Mouse (Mus musculus) embryonic fibroblast, embryonic 13.5 days (primary cell): ENCODE measurements around the gene Ncbp3.

Source experiments
- CTCF ChIP-seq: IDR thresholded peaks from 2 replicates; pipeline ENCODE4 v1.5.1; 2011; ENCODE audit warnings: mild to moderate bottlenecking, control low read depth, low read length, moderate library complexity, borderline replicate concordance; ENCODE audit not compliant: insufficient read depth
- POLR2A ChIP-seq: IDR thresholded peaks from 2 replicates; pipeline ENCODE4 v1.6.1; 2011; ENCODE audit warnings: low read depth, mild to moderate bottlenecking, control low read depth, low read length, moderate library complexity

GRCm38 (mm10) chr11:73084303-73084702 lies 36.7 kb downstream of the Ncbp3 start:
- TF ChIP-seq POLR2A (no peak), CTCF (no peak)
